Mouse (Mus musculus) kidney, adult 2 months (tissue): ENCODE results near the gene Slamf9. TPM values are rescaled to one million over a fixed set of nuclear protein-coding genes. Genes with fewer than 3 reads are reported as not detected.

Experiments
- DNase-seq: peaks from one replicate; pipeline ENCODE4 v3.0.0; 2021
- H3K27ac ChIP-seq: fragments of 200-500 bp; 2 replicates; pipeline ENCODE4 v1.5.1; 2012; ENCODE audit warnings: low read depth, low read length, control low read depth, inconsistent platforms; ENCODE audit not compliant: insufficient read depth
- H3K27me3 ChIP-seq: fragments of 200-500 bp; replicated peaks from 2 replicates; pipeline ENCODE4 v1.6.1; 2012; ENCODE audit warnings: mild to moderate bottlenecking, moderate library complexity, low read length, inconsistent platforms; ENCODE audit not compliant: control insufficient read depth, insufficient read depth
- H3K36me3 ChIP-seq: fragments of 200-500 bp; 2 replicates; pipeline ENCODE4 v1.6.1; 2012; ENCODE audit warnings: mild to moderate bottlenecking, moderate library complexity, low read length, inconsistent platforms; ENCODE audit not compliant: control insufficient read depth, insufficient read depth
- H3K4me1 ChIP-seq: fragments of 200-500 bp; 2 replicates; pipeline ENCODE4 v1.6.1; 2011; ENCODE audit warnings: low read length; ENCODE audit not compliant: control insufficient read depth, insufficient read depth
- H3K4me3 ChIP-seq: fragments of 200-500 bp; 2 replicates; pipeline ENCODE4 v1.5.1; 2011; ENCODE audit warnings: mild to moderate bottlenecking, low read depth, low read length, control low read depth; ENCODE audit not compliant: insufficient read depth
- CTCF ChIP-seq: fragments of 200-500 bp; conservative IDR thresholded peaks from 2 replicates; pipeline ENCODE4 v1.5.1; 2011; ENCODE audit warnings: low read depth, mild to moderate bottlenecking, control low read depth, low read length, moderate library complexity, mixed read lengths; ENCODE audit not compliant: insufficient read depth, insufficient read length
- POLR2A ChIP-seq: fragments of 200-500 bp; IDR thresholded peaks from one replicate; pipeline ENCODE4 v1.6.1; 2011; ENCODE audit warnings: low read depth, low read length, control low read depth
- WGBS: fragments of 180-500 bp; shearing (Covaris S2); methylation state at CpG from one replicate; pipeline ENCODE4 v1.1.7; 2018; 5-methylcytosine and 5-hydroxymethylcytosine counted together
- polyA plus RNA-seq: library from polyadenylated mRNA; depleted of rRNA; stranded (reverse); fragments of >200 nt; gene quantifications from 2 replicates; pipeline ENCODE4 v1.2.3, GENCODE M21; 2012

Gene Slamf9
- polyA plus RNA-seq, 1 experiment, result 20.2 TPM

GRCm38 (mm10) chr1:172461602-172462001 is 13.6 kb upstream of the Slamf9 start:
- H3K36me3 ChIP-seq, result no peaks in the 10 kb centered on the region
- no peak for TF ChIP-seq POLR2A
- no peak for TF ChIP-seq CTCF
- 40% methylated on average over 2 of the region's 2 CpGs for WGBS
- no peaks in the 10 kb centered on the region for H3K4me1 ChIP-seq
- no peaks in the 10 kb centered on the region for H3K27me3 ChIP-seq
- no peak overlapping the region for H3K4me3 ChIP-seq
- no peak overlapping the region for H3K27ac ChIP-seq
- DNase-seq, result no peak

DNA sequence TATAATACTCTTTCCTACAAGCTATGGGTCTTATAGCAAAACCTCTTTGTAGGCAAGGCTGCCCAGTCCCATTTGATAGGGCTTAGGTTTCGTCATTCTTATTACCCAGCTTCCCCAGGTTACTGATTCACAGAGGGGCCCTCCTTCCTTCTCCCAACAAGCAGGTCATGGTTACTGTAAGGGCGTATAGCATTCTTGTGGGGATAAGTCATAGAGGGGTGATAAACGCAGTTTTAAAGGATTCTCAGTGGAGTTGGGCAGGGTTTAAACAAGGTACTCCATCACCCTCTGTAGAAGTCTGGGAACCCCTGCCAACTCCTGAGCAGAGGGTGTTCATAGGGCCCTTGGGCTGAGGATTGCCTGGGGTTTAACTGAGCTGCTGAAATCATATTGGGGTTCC is 12.6 kb upstream of the Slamf9 start:
- DNase-seq, result no peak
- no peaks in the 10 kb centered on the region for H3K27me3 ChIP-seq
- H3K27ac ChIP-seq, result no peak overlapping the region
- 58% methylated on average over 3 of the region's 3 CpGs for WGBS
- H3K4me3 ChIP-seq, result no peak overlapping the region
- no peaks in the 10 kb centered on the region for H3K4me1 ChIP-seq
- H3K36me3 ChIP-seq, result no peaks in the 10 kb centered on the region
- TF ChIP-seq POLR2A (no peak), CTCF (no peak)

DNA sequence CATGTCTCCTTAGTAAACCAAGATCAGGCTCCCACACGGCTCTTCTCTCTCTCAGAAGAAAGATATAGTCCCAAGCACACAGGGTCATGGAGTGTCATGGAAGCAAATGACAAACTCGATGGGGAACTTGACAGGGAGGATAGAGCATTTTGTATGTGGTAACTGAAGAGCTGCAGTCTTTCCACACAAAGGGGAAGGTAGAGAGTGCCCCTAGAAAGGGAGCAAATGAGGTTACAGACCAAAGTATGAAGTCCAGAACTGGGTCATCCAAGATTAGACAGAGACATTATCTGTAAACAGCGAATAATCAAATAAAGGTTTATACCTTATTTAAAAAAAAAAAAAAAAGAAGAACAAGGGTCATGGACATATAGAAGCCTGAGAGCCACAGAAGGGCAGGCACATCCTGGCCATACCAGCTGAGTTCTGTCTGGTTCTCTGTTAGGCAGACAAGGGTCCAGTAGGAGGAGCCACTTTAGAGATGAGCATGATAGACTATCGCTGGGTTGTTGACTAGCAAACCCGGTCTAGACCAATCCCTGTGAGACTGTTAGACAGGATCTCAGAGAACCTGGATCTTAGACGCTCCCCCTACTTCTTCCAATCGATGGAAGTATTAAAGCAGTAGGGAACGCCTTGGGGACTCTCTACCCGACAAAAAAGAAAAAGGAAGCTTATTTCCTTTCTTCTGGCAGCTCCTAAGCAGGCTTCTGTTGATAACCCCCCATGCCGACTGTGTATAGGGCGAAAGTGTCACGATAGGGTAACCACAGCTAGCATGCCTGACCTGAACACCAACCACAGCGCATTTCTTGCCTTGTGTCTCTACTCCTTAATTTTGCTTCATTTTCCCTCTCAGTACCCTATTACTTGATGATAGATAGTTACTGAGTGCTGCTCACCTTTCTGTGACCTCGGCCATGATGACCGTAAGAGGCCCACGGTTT is 11.5 kb upstream of the Slamf9 start:
- H3K27ac ChIP-seq, result no peak overlapping the region
- TF ChIP-seq POLR2A (no peak), CTCF (no peak)
- H3K4me3 ChIP-seq, result no peak overlapping the region
- DNase-seq, result no peak
- 78% methylated on average over 16 of the region's 16 CpGs for WGBS
- no peaks in the 10 kb centered on the region for H3K36me3 ChIP-seq
- H3K27me3 ChIP-seq, result no peaks in the 10 kb centered on the region
- H3K4me1 ChIP-seq, result no peaks in the 10 kb centered on the region

GRCm38 (mm10) chr1:172468301-172468877 is 6.8 kb upstream of the Slamf9 start:
- no peak for TF ChIP-seq CTCF
- TF ChIP-seq POLR2A, result no peak
- WGBS, result 87% methylated on average over 11 of the region's 11 CpGs
- H3K27ac ChIP-seq, result no peak overlapping the region

GRCm38 (mm10) chr1:172469373-172469772 is 5.8 kb upstream of the Slamf9 start:
- Histone ChIP-seq H3K4me3 (no peak overlapping the region), H3K27me3 (no peaks in the 10 kb centered on the region), H3K4me1 (no peaks in the 10 kb centered on the region), H3K27ac (peak overlapping the region; percentile 35; the same call in 1 of the 2 replicates), H3K36me3 (no peaks in the 10 kb centered on the region)
- TF ChIP-seq CTCF, result no peak
- TF ChIP-seq POLR2A, result no peak
- peak; percentile 67 for DNase-seq
- WGBS, result 17% methylated on average over 5 of the region's 5 CpGs

More at GRCm38 (mm10) chr1:172468301-172468877, 6.8 kb upstream of the Slamf9 start:
- DNase-seq, result no peak
- Histone ChIP-seq H3K27me3 (no peaks in the 10 kb centered on the region), H3K36me3 (no peaks in the 10 kb centered on the region), H3K4me3 (no peak overlapping the region), H3K4me1 (no peaks in the 10 kb centered on the region)

DNA sequence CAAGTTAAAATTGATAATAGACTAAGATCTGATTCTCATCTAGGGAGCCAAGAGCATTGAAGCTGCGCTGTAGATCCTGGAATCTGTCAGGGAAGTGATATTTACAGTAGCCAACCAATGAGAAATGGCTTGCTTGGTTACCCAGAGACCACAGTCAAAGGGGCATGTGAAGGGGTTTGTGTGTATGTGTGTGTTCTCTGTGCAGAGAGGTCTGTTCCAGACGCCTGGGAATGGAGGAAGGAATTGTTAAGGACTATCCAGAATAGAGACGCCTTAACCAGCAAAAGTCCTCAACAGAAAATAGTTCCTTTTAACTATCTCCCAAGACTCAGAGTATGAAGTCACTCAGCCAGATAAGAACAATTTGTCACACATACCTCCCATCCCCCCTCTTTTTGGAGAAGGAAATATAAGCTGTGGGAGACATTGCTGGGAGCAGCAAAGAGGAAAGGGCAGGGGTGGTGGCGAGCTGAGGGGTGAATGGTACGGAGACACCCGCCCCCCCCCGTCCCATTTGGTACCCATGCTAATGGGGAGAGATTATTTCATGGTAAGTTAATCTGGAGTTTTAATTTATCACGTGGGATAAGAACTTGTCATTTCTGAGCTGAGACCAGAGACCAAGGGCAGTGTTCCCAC is 5.2 kb upstream of the Slamf9 start:
- Histone ChIP-seq H3K27me3 (no peaks in the 10 kb centered on the region), H3K36me3 (no peaks in the 10 kb centered on the region), H3K27ac (peak overlapping the region; percentile 35; the same call in 1 of the 2 replicates), H3K4me1 (no peaks in the 10 kb centered on the region), H3K4me3 (no peak overlapping the region)
- no peak for DNase-seq
- no peak for TF ChIP-seq POLR2A
- 49% methylated on average over 8 of the region's 8 CpGs for WGBS

GRCm38 (mm10) chr1:172472909-172473308 is 2.2 kb upstream of the Slamf9 start:
- Histone ChIP-seq H3K36me3 (no peaks in the 10 kb centered on the region), H3K27me3 (no peaks in the 10 kb centered on the region), H3K4me1 (no peaks in the 10 kb centered on the region), H3K27ac (no peak overlapping the region), H3K4me3 (no peak overlapping the region)
- DNase-seq, result no peak
- no peak for TF ChIP-seq CTCF
- no peak for TF ChIP-seq POLR2A
